Mouse (Mus musculus): ENCODE data around the gene Spin2e.
"Not testable (repeated sequence)": the region's sequence is repeated elsewhere in the genome, so short reads cannot be mapped to it uniquely, and the experiment has no call there.

Spin2e gene

GRCm38 (mm10) chrX:31618820-31619219 lies at the start of gene Spin2e:
TSS of gene Spin2e (minus strand) at chrX:31618920.
- DNase-seq: not testable (repeated sequence)

GRCm38 (mm10) chrX:31574183-31574582 lies 44.5 kb downstream of the Spin2e start, which contains the start of gene Gm21883:
TSS of gene Gm21883 (minus strand) at chrX:31574283.
- not testable (repeated sequence) for DNase-seq

All from thymus, adult 18-20 months (tissue).